Mouse (Mus musculus): ENCODE results near the gene Cryba1. TPM values are rescaled to one million over a fixed set of nuclear protein-coding genes. Genes with fewer than 3 reads are reported as not detected.

The Cryba1 gene
- polyA plus RNA-seq (2015; fragmentation: Nextera tagmentation; extraction: Ambion mirVana): not detected in 2 replicates

- Histone ChIP-seq H3K4me2 (no peak within 1 kb of the TSS), H3K36me3 (replicated peaks) (no peaks in the 10 kb centered on the region), H3K4me1 (replicated peaks) (no peaks in the 10 kb centered on the region), H3K9me3 (replicated peaks) (no peaks in the 10 kb centered on the region), H3K27ac (replicated peaks) (no peak within 1 kb of the TSS), H3K27me3 (0 out of 2 replicates have a peak, but pooled peaks cover 6% of the 10 kb centered on the region), H3K9ac (no peak within 1 kb of the TSS), H3K4me3 (replicated peaks) (no peak within 1 kb of the TSS)
- WGBS (ENCODE audit: insufficient replicate concordance): 68% methylated on average over 7 of the region's 7 CpGs
- ATAC-seq (ENCODE audit: insufficient read depth): no peak
Observed at GRCm38 (mm10) chr11:77725183-77725582, at the start of gene Cryba1. TSS of gene Cryba1 (minus strand) at chr11:77725283.

- Histone ChIP-seq H3K27me3 (no peaks in the 10 kb centered on the region), H3K36me3 (replicated peaks) (peaks cover 5% of the 10 kb centered on the region), H3K4me3 (replicated peaks) (peak overlapping the region; percentile 7; the same call in 1 of the 2 replicates), H3K27ac (replicated peaks) (peak overlapping the region; percentile 82), H3K4me1 (replicated peaks) (peaks cover 79% of the 10 kb centered on the region), H3K9ac (peak overlapping the region; percentile 16; the same call in 1 of the 2 replicates), H3K9me3 (replicated peaks) (no peaks in the 10 kb centered on the region), H3K4me2 (peak overlapping the region; percentile 53)
- 12% methylated on average over 8 of the region's 8 CpGs for WGBS (ENCODE audit: insufficient replicate concordance)
- peak; percentile 83 for ATAC-seq (ENCODE audit: insufficient read depth)
Observed at GRCm38 (mm10) chr11:77771879-77772713, 47.0 kb upstream of the Cryba1 start.

- WGBS (ENCODE audit: insufficient replicate concordance): 13% methylated on average over 8 of the region's 8 CpGs
- H3K9me3 ChIP-seq (replicated peaks): no peaks in the 10 kb centered on the region
- peak overlapping the region; percentile 30 for H3K4me2 ChIP-seq
- H3K27me3 ChIP-seq: no peaks in the 10 kb centered on the region
- no peak overlapping the region for H3K4me3 ChIP-seq (replicated peaks)
- H3K4me1 ChIP-seq (replicated peaks): peaks cover 87% of the 10 kb centered on the region
- H3K27ac ChIP-seq (replicated peaks): peak overlapping the region; percentile 71
- no peaks in the 10 kb centered on the region for H3K36me3 ChIP-seq (replicated peaks)
- ATAC-seq (ENCODE audit: insufficient read depth): no peak
- no peak overlapping the region for H3K9ac ChIP-seq
Observed at GRCm38 (mm10) chr11:77770346-77770745, 45.3 kb upstream of the Cryba1 start.

GRCm38 (mm10) chr11:77769496-77769895 lies 44.4 kb upstream of the Cryba1 start:
- Histone ChIP-seq H3K27ac (replicated peaks) (peak overlapping the region; percentile 71), H3K36me3 (replicated peaks) (no peaks in the 10 kb centered on the region), H3K27me3 (no peaks in the 10 kb centered on the region), H3K4me1 (replicated peaks) (peaks cover 93% of the 10 kb centered on the region), H3K4me3 (replicated peaks) (no peak overlapping the region), H3K9ac (no peak overlapping the region), H3K4me2 (no peak overlapping the region), H3K9me3 (replicated peaks) (no peaks in the 10 kb centered on the region)
- ATAC-seq (ENCODE audit: insufficient read depth): no peak
- WGBS (ENCODE audit: insufficient replicate concordance): 64% methylated on average over 4 of the region's 4 CpGs

- peak; percentile 49 for ATAC-seq (ENCODE audit: insufficient read depth)
- Histone ChIP-seq H3K9me3 (replicated peaks) (no peaks in the 10 kb centered on the region), H3K4me1 (replicated peaks) (peaks cover 82% of the 10 kb centered on the region), H3K9ac (peak overlapping the region; percentile 63), H3K4me2 (peak overlapping the region; percentile 98), H3K27ac (replicated peaks) (peak overlapping the region; percentile 88), H3K4me3 (replicated peaks) (peak overlapping the region; percentile 98), H3K27me3 (no peaks in the 10 kb centered on the region; the same call in 1 of the 2 replicates), H3K36me3 (replicated peaks) (no peaks in the 10 kb centered on the region)
- 2% methylated on average over 35 of the region's 35 CpGs for WGBS (ENCODE audit: insufficient replicate concordance)
Observed at GRCm38 (mm10) chr11:77766351-77767001, 41.4 kb upstream of the Cryba1 start.

GRCm38 (mm10) chr11:77765459-77765777 lies 40.3 kb upstream of the Cryba1 start:
- H3K9ac ChIP-seq: peak overlapping the region; percentile 24
- no peaks in the 10 kb centered on the region for H3K9me3 ChIP-seq (replicated peaks)
- WGBS (ENCODE audit: insufficient replicate concordance): 29% methylated on average over 4 of the region's 4 CpGs
- H3K27me3 ChIP-seq: peaks cover 3% of the 10 kb centered on the region; the same call in 1 of the 2 replicates
- no peaks in the 10 kb centered on the region for H3K36me3 ChIP-seq (replicated peaks)
- no peak for ATAC-seq (ENCODE audit: insufficient read depth)
- peak overlapping the region; percentile 98 for H3K4me3 ChIP-seq (replicated peaks)
- peak overlapping the region; percentile 88 for H3K27ac ChIP-seq (replicated peaks)
- H3K4me1 ChIP-seq (replicated peaks): peaks cover 71% of the 10 kb centered on the region
- peak overlapping the region; percentile 98 for H3K4me2 ChIP-seq

GRCm38 (mm10) chr11:77764694-77765458 lies 39.8 kb upstream of the Cryba1 start:
- Histone ChIP-seq H3K4me3 (replicated peaks) (peak overlapping the region; percentile 98), H3K36me3 (replicated peaks) (no peaks in the 10 kb centered on the region), H3K27me3 (peaks cover 3% of the 10 kb centered on the region; the same call in 1 of the 2 replicates), H3K27ac (replicated peaks) (peak overlapping the region; percentile 88), H3K9ac (peak overlapping the region; percentile 96), H3K9me3 (replicated peaks) (no peaks in the 10 kb centered on the region), H3K4me2 (peak overlapping the region; percentile 98), H3K4me1 (replicated peaks) (peaks cover 66% of the 10 kb centered on the region)
- peak; percentile 19 for ATAC-seq (ENCODE audit: insufficient read depth)
- WGBS (ENCODE audit: insufficient replicate concordance): 48% methylated on average over 9 of the region's 9 CpGs

- WGBS (ENCODE audit: insufficient replicate concordance): 2% methylated on average over 26 of the region's 26 CpGs
- peak overlapping the region; percentile 98 for H3K4me2 ChIP-seq
- H3K36me3 ChIP-seq (replicated peaks): no peaks in the 10 kb centered on the region
- peaks cover 55% of the 10 kb centered on the region for H3K4me1 ChIP-seq (replicated peaks)
- H3K9me3 ChIP-seq (replicated peaks): no peaks in the 10 kb centered on the region
- peak; percentile 45 for ATAC-seq (ENCODE audit: insufficient read depth)
- H3K27me3 ChIP-seq: peaks cover 7% of the 10 kb centered on the region
- peak overlapping the region; percentile 96 for H3K9ac ChIP-seq
- H3K27ac ChIP-seq (replicated peaks): peak overlapping the region; percentile 88
- H3K4me3 ChIP-seq (replicated peaks): peak overlapping the region; percentile 98
Observed at GRCm38 (mm10) chr11:77763673-77764340, 38.7 kb upstream of the Cryba1 start.

GRCm38 (mm10) chr11:77762783-77763672 lies 37.9 kb upstream of the Cryba1 start, which contains the start of gene Myo18a:
TSS of gene Myo18a (plus strand) at chr11:77763246.
- Histone ChIP-seq H3K4me1 (replicated peaks) (peaks cover 51% of the 10 kb centered on the region), H3K4me2 (peak within 1 kb of the TSS; percentile 98), H3K36me3 (replicated peaks) (no peaks in the 10 kb centered on the region), H3K9ac (peak within 1 kb of the TSS; percentile 96), H3K9me3 (replicated peaks) (no peaks in the 10 kb centered on the region), H3K27ac (replicated peaks) (peak within 1 kb of the TSS; percentile 88), H3K27me3 (peaks cover 7% of the 10 kb centered on the region), H3K4me3 (replicated peaks) (peak within 1 kb of the TSS; percentile 98)
- WGBS (ENCODE audit: insufficient replicate concordance): 3% methylated on average over 78 of the region's 79 CpGs
- ATAC-seq (ENCODE audit: insufficient read depth): peak; percentile 73

- Histone ChIP-seq H3K9me3 (replicated peaks) (no peaks in the 10 kb centered on the region), H3K27me3 (peaks cover 7% of the 10 kb centered on the region), H3K36me3 (replicated peaks) (no peaks in the 10 kb centered on the region), H3K27ac (replicated peaks) (no peak overlapping the region), H3K4me1 (replicated peaks) (peaks cover 22% of the 10 kb centered on the region), H3K4me2 (no peak overlapping the region), H3K9ac (no peak overlapping the region), H3K4me3 (replicated peaks) (no peak overlapping the region)
- 53% methylated on average over 4 of the region's 4 CpGs for WGBS (ENCODE audit: insufficient replicate concordance)
- no peak for ATAC-seq (ENCODE audit: insufficient read depth)
Observed at GRCm38 (mm10) chr11:77760031-77760430, 34.9 kb upstream of the Cryba1 start.
